Mouse (Mus musculus): Measurements from ENCODE around the gene Rnf13.

The Rnf13 gene

GRCm38 (mm10) chr3:57845786-57846661, 110.2 kb downstream of the Rnf13 start:
- peak; percentile 64 to 68 for DNase-seq (ENCODE audit: low spot score in 2 of 2)

GRCm38 (mm10) chr3:57846662-57846911, 110.7 kb downstream of the Rnf13 start:
- DNase-seq (ENCODE audit: low spot score in 2 of 2), result no peak

- peak; percentile 77 to 79 for DNase-seq (ENCODE audit: low spot score in 2 of 2)
These were observed 111.3 kb downstream of the Rnf13 start for GRCm38 (mm10) chr3:57846912-57847759.

- peak; percentile 92 to 93 for DNase-seq (ENCODE audit: low spot score in 2 of 2)
These were observed 111.9 kb downstream of the Rnf13 start, which contains the start of gene Pfn2 for GRCm38 (mm10) chr3:57847760-57848185. Pfn2 (minus strand) TSS chr3:57848079.

GRCm38 (mm10) chr3:57882945-57883344, 147.1 kb downstream of the Rnf13 start:
- DNase-seq (ENCODE audit: low spot score in 2 of 2), result peak; percentile 29 to 66

Data from right cerebral cortex, postnatal 10 days (tissue).